Mouse (Mus musculus): ENCODE measurements around the gene Tet1. TPM values are rescaled to one million over a fixed set of nuclear protein-coding genes. Genes with fewer than 3 reads are reported as not detected.
"Not testable (repeated sequence)": the region's sequence is repeated elsewhere in the genome, so short reads cannot be mapped to it uniquely, and the experiment has no call there.

Tet1 gene
- polyA plus RNA-seq, 1 experiment from 2014 or later, result 22.7 TPM

DNA sequence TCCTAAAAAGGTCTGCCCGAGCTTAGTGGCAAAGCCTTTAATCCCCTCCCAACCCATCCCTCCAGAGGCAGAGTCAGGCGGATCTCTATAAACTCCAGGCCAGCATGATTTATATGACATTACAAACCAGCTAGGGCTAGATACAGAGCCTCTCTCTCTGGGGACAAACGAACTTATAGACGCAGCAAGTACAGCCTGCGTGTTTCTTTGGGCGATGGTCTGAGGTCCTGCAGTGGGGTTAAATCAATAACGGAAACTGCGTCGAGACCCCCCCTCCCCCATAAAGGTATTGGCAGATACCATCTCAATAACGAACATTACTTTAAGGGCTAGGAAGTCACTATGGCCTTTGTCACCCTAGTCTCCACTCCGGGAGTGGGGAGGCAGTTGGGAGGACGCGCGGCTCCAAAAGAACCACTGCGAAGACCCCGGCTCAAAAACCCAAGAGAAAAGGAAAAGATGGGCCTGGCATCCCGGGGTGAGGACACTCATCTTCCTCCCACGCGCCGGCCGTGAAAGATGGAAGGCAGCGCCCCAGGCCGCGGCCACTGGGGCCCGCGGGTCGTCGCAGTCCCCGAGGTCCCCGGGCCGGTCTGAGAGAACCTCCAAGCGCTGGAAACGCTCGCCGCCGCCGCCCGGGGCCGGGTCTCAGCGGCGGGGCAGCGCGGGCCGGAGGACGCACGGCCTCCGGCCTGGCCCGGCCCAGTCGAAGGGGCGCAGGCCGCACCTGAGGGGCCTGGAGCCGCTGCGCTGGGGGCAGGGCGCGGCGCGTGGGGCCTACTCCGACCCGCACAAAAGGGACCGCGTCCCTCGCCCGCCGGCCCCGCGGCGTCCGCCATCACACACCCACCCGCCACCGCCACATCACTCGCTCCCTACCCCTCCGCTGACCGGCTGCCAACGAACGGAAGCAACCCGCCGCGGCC, 117.3 kb downstream of the Tet1 start:
- under 1% methylated on average over 71 of the region's 78 CpGs for WGBS
- Histone ChIP-seq H3K36me3 (ENCODE audit: control insufficient read depth, insufficient read depth) (peaks cover 32% of the 10 kb centered on the region), H3K27me3 (ENCODE audit: control insufficient read depth, insufficient read depth, low read length) (no peaks in the 10 kb centered on the region), H3K4me1 (ENCODE audit: control insufficient read depth, insufficient read depth, low read length) (peaks cover 19% of the 10 kb centered on the region; the same call in 1 of the 2 replicates), H3K9ac (ENCODE audit: low read length) (peak overlapping the region; percentile 95), H3K4me3 (ENCODE audit: low read length) (peak overlapping the region; percentile 84), H3K27ac (ENCODE audit: low read length) (peak overlapping the region; percentile 98), H3K4me2 (ENCODE audit: low read depth, low read length) (peak overlapping the region; percentile 73), H3K9me3 (replicated peaks; ENCODE audit: control insufficient read depth, low read length) (no peaks in the 10 kb centered on the region)
- ATAC-seq (replicated peaks; ENCODE audit: extremely low read depth, insufficient read depth, low FRiP score), result peak; percentile 54

DNA sequence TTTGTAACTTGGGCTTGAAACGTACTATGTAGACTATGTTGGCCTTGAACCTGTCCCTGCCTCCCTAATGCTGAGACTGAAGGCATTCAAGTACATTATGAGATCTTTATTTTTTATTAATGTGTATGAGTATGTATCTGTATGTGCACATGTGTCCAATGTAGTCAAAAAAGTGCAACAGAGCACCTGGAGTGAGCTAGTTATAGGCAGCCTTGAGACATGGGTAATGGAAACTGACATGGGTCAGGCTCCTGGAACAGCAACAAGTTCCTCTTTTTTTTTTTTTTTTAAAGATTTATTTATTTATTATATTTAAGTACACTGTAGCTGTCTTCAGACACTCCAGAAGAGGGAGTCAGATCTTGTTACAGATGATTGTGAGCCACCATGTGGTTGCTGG, 127.0 kb downstream of the Tet1 start:
- H3K27me3 ChIP-seq (ENCODE audit: control insufficient read depth, insufficient read depth, low read length); H3K4me3 ChIP-seq (ENCODE audit: low read length); H3K4me2 ChIP-seq (ENCODE audit: low read depth, low read length); ATAC-seq (replicated peaks; ENCODE audit: extremely low read depth, insufficient read depth, low FRiP score); H3K27ac ChIP-seq (ENCODE audit: low read length); H3K9me3 ChIP-seq (replicated peaks; ENCODE audit: control insufficient read depth, low read length); H3K4me1 ChIP-seq (ENCODE audit: control insufficient read depth, insufficient read depth, low read length); H3K9ac ChIP-seq (ENCODE audit: low read length): not testable (repeated sequence)
- 82% methylated on average over 1 of the region's 1 CpGs for WGBS
- peaks cover 68% of the 10 kb centered on the region for H3K36me3 ChIP-seq (ENCODE audit: control insufficient read depth, insufficient read depth)

Other genes starting within 250 kb of the Tet1 start
- 1.5 and 1.9 TPM in 2 replicates for gene Stox1, start 182.9 kb downstream of the Tet1 start, polyA plus RNA-seq (2015; fragmentation: Nextera tagmentation; extraction: Ambion mirVana)
- gene Ccar1, start 116.7 kb downstream of the Tet1 start, polyA plus RNA-seq (2015; fragmentation: Nextera tagmentation; extraction: Ambion mirVana), result 83.2 and 90.9 TPM in 2 replicates
- gene Slc25a16, start 11.6 kb upstream of the Tet1 start, polyA plus RNA-seq (2015; fragmentation: Nextera tagmentation; extraction: Ambion mirVana), result 13.8 and 14.0 TPM in 2 replicates
- 12.0 and 14.4 TPM in 2 replicates for gene Dna2, start 38.0 kb upstream of the Tet1 start, polyA plus RNA-seq (2015; fragmentation: Nextera tagmentation; extraction: Ambion mirVana)
- gene Rufy2, start 71.2 kb upstream of the Tet1 start, polyA plus RNA-seq (2015; fragmentation: Nextera tagmentation; extraction: Ambion mirVana), result 16.5 and 16.9 TPM in 2 replicates
- gene Hnrnph3, start 115.2 kb upstream of the Tet1 start, polyA plus RNA-seq (2015; fragmentation: Nextera tagmentation; extraction: Ambion mirVana), result 68.9 and 75.5 TPM in 2 replicates
- 0.77 and 0.89 TPM in 2 replicates for gene Pbld2, start 115.3 kb upstream of the Tet1 start, polyA plus RNA-seq (2015; fragmentation: Nextera tagmentation; extraction: Ambion mirVana)
- gene Pbld1, start 151.2 kb upstream of the Tet1 start, polyA plus RNA-seq (2015; fragmentation: Nextera tagmentation; extraction: Ambion mirVana), result 0.51 and 0.72 TPM in 2 replicates
- gene Atoh7, start 190.7 kb upstream of the Tet1 start, polyA plus RNA-seq (2015; fragmentation: Nextera tagmentation; extraction: Ambion mirVana), result not detected in 2 replicates